Mouse (Mus musculus) intestine, embryonic 15.5 days (tissue): Measurements from ENCODE around the gene Ctsj. TPM values are rescaled to one million over a fixed set of nuclear protein-coding genes. Genes with fewer than 3 reads are reported as not detected.
"Not testable (repeated sequence)": the region's sequence is repeated elsewhere in the genome, so short reads cannot be mapped to it uniquely, and the experiment has no call there.

ENCODE experiments used
- ATAC-seq: fragments of 200-750 bp; cut with Nextera tagmentation; 2 replicates; pipeline ENCODE4 v1.8.0; 2017; ENCODE audit warnings: moderate TSS enrichment, moderate library complexity
- H3K27ac ChIP-seq: fragments of 300-500 bp; sonication (generic); 2 replicates; pipeline ENCODE4 v1.5.1; 2015; ENCODE audit warnings: mild to moderate bottlenecking, inconsistent platforms
- H3K27me3 ChIP-seq: fragments of 300-500 bp; sonication (generic); replicated peaks from 2 replicates; pipeline ENCODE4 v1.6.1; 2015; ENCODE audit warnings: inconsistent platforms
- H3K36me3 ChIP-seq: fragments of 300-500 bp; sonication (generic); 2 replicates; pipeline ENCODE4 v1.6.1; 2015; ENCODE audit warnings: inconsistent platforms
- H3K4me1 ChIP-seq: fragments of 300-500 bp; sonication (generic); replicated peaks from 2 replicates; pipeline ENCODE4 v1.6.1; 2015; ENCODE audit warnings: inconsistent platforms
- H3K4me2 ChIP-seq: fragments of 300-500 bp; sonication (generic); replicated peaks from 2 replicates; pipeline ENCODE4 v1.6.1; 2015; ENCODE audit warnings: mild to moderate bottlenecking, inconsistent platforms
- H3K4me3 ChIP-seq: fragments of 300-500 bp; sonication (generic); replicated peaks from 2 replicates; pipeline ENCODE4 v1.5.1; 2015; ENCODE audit warnings: inconsistent platforms
- H3K9ac ChIP-seq: fragments of 300-500 bp; sonication (generic); 2 replicates; pipeline ENCODE4 v1.6.1; 2015; ENCODE audit warnings: inconsistent platforms
- H3K9me3 ChIP-seq: fragments of 300-500 bp; sonication (generic); 2 replicates; pipeline ENCODE4 v1.6.1; 2016; ENCODE audit warnings: inconsistent platforms
- WGBS: fragments of 180-500 bp; shearing (Covaris S2); methylation state at CpG from one replicate; pipeline ENCODE4 v1.1.7; 2015; 5-methylcytosine and 5-hydroxymethylcytosine counted together
- polyA plus RNA-seq: library from polyadenylated mRNA; unstranded; fragments of >200 nt; fragmentation: Nextera tagmentation; extraction: Ambion mirVana; gene quantifications from 2 replicates; pipeline ENCODE4 v1.2.1, GENCODE M21; 2015

The Ctsj gene
- polyA plus RNA-seq = not detected in 2 replicates

DNA sequence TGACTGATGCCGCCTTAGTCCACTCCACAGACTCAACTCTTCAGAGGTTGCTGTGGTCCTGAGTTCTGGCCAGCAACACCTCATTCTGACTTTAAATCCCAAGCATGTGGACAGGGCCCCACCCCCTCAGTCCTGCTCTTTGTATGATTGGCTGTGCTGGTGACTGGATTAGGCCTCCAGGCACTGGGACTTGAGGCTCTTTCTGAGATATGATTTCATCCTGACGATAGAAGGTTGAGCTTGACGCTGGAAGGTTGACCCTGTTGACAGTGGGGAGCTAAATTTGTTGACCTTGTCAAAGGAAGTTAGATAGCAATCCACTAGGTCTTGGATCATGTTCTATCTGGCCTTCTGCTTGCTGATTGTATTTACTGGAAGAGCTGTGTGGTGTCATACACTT, at the start of gene Ctsj:
Gene Ctsj, minus strand, starts transcription at position 101 of the 400 bp plus-strand sequence.
- Histone ChIP-seq H3K27ac (no peak within 1 kb of the TSS), H3K4me1 (no peaks in the 10 kb centered on the region), H3K4me3 (no peak within 1 kb of the TSS), H3K4me2 (no peak within 1 kb of the TSS), H3K9ac (no peak within 1 kb of the TSS), H3K36me3 (no peaks in the 10 kb centered on the region), H3K9me3 (no peaks in the 10 kb centered on the region), H3K27me3 (no peaks in the 10 kb centered on the region)
- ATAC-seq = no peak
- 79% methylated on average over 3 of the region's 3 CpGs for WGBS

DNA sequence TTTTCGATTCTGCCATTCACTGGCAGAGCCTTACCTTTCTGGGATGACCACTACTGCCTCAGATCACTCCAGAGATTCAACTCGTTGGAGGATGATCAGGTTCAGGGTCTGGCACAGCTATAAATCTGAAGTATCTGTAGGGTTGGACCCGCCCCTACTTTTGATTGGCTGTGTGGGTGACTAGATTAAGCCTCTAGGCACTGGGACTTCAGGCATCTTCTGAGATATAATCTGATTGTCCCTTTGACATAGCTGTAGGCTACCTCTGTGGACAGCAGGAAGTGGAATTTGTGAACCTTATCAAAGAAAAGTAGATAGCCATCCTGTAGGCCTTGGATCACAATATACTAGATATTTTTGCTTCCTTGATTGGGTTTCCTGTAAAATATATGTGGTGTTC, 34.8 kb upstream of the Ctsj start, which contains the start of gene Ctsq:
Gene Ctsq, minus strand, starts transcription at position 101 of the 400 bp plus-strand sequence.
- Histone ChIP-seq H3K27me3 (no peaks in the 10 kb centered on the region), H3K9me3 (no peaks in the 10 kb centered on the region), H3K36me3 (no peaks in the 10 kb centered on the region), H3K4me2 (no peak within 1 kb of the TSS), H3K27ac (no peak within 1 kb of the TSS), H3K9ac (no peak within 1 kb of the TSS), H3K4me1 (no peaks in the 10 kb centered on the region), H3K4me3 (no peak within 1 kb of the TSS)
- 54% methylated on average over 3 of the region's 3 CpGs for WGBS
- no peak for ATAC-seq

DNA sequence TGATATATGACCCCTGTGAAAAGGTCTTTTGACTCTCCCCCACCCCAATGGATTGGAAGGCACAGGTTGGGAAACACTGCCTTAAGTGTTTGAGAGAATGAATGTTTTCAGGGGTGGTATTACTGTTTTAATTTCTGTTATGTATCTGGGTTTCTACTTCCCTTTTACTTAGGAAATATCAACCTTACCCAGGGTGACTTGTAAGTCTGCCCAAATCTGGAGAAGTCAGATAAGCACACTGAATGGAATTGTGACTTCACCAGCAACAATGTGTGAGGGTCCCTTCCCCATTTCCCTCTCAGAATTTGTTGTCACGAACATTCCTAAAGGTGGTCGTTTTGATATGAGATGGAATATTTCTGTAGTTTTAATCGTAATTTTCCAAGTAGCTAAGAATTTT, 17.0 kb upstream of the Ctsj start:
- no peaks in the 10 kb centered on the region for H3K4me1 ChIP-seq
- no peaks in the 10 kb centered on the region for H3K27me3 ChIP-seq
- H3K36me3 ChIP-seq = no peaks in the 10 kb centered on the region
- no peak for ATAC-seq
- no peak overlapping the region for H3K27ac ChIP-seq
- no peaks in the 10 kb centered on the region for H3K9me3 ChIP-seq
- 84% methylated on average over 3 of the region's 3 CpGs for WGBS
- no peak overlapping the region for H3K4me3 ChIP-seq
- H3K9ac ChIP-seq = no peak overlapping the region
- no peak overlapping the region for H3K4me2 ChIP-seq

DNA sequence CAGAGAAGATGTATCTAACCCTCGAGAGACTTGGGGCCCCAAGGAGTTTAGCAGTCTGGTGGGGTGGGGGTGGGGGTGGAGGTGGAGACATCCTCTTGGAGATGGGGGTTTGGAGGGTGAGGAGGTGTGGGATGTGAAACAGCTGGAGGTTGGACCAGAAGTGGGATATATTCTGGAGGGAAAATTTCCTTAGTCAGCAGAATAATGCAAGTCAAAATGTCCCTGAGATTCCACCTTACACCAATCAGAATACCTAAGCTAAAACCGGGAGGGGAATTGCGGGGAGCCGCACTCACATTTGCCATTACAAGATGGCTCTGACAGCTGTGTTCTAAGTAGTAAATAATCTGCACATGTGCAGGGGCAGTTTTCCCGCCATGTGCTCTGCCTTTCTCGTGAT, 16.1 kb upstream of the Ctsj start:
- ATAC-seq = no peak
- H3K4me1 ChIP-seq = no peaks in the 10 kb centered on the region
- no peaks in the 10 kb centered on the region for H3K27me3 ChIP-seq
- H3K4me2 ChIP-seq = no peak overlapping the region
- no peak overlapping the region for H3K4me3 ChIP-seq
- H3K9me3 ChIP-seq = no peaks in the 10 kb centered on the region
- H3K9ac ChIP-seq = no peak overlapping the region
- WGBS = 78% methylated on average over 6 of the region's 6 CpGs
- no peak overlapping the region for H3K27ac ChIP-seq
- H3K36me3 ChIP-seq = no peaks in the 10 kb centered on the region

DNA sequence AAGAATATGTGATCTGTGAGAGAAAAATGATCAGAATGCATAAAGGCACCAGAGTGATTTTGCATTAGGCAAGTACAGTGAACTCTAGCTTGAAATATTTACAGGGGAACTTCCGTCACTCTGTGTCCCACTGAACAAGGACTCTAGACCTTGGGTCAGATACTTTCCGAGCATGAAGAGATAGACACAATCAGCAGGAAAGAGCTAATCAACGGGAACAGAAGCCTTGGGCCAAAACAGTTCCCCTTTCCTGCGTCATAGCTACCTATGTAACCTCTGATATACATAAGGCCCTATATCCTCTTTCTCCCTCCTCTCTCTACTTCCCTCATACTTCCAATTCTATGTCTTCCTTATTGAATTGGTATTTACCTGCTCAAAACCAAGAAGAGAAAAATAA, 4.4 kb upstream of the Ctsj start:
- Histone ChIP-seq H3K27me3 (no peaks in the 10 kb centered on the region), H3K27ac (no peak overlapping the region), H3K4me1 (no peaks in the 10 kb centered on the region), H3K36me3 (no peaks in the 10 kb centered on the region), H3K9ac (no peak overlapping the region), H3K9me3 (no peaks in the 10 kb centered on the region), H3K4me3 (no peak overlapping the region), H3K4me2 (no peak overlapping the region)
- 85% methylated on average over 4 of the region's 4 CpGs for WGBS
- no peak for ATAC-seq

DNA sequence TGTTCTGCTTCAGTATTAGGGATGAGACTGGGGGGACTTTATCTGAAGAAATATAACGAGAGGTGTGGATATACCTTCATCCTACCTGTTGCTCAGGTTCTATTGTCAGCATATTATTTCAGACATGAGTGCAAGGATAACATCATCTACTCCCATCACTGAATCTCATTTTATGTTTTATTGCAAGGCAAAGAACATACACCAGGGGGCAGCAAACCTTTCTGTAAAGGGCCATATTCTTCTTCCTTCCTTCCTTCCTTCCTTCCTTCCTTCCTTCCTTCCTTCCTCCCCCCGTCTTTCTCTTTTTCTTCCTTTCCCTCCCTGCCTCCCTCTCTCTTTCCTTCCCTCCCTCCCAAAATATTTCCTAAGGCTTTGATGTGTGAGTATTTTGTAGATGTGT, 8.2 kb downstream of the Ctsj start:
- H3K4me2 ChIP-seq = no peak overlapping the region
- no peak overlapping the region for H3K9ac ChIP-seq
- no peaks in the 10 kb centered on the region for H3K9me3 ChIP-seq
- no peaks in the 10 kb centered on the region for H3K4me1 ChIP-seq
- H3K27me3 ChIP-seq = no peaks in the 10 kb centered on the region
- H3K36me3 ChIP-seq = no peaks in the 10 kb centered on the region
- H3K27ac ChIP-seq = no peak overlapping the region
- no peak for ATAC-seq
- no peak overlapping the region for H3K4me3 ChIP-seq
- WGBS = 38% methylated on average over 2 of the region's 2 CpGs

DNA sequence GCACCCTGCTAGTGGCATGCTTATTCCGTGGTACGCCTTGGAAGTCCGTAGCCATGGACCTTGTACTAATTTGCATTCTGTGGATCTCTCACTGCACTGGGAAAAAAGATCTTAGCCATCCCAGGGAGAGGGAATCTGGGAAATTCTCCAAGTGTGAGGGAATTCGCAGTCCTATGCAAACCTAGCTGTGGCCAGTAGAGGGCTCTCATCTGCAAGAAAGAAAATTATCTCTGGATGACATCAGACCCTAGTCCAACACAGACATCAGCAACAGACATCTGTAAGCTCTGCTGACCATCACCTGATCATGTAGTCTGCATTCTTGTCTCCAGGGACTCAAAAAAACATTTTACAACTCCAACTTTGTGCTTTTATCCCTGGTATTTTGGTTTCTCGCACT, 18.8 kb downstream of the Ctsj start:
- H3K9me3 ChIP-seq, H3K9ac ChIP-seq, H3K27ac ChIP-seq, H3K4me2 ChIP-seq, H3K27me3 ChIP-seq, H3K36me3 ChIP-seq, ATAC-seq, H3K4me3 ChIP-seq, H3K4me1 ChIP-seq: not testable (repeated sequence)
- WGBS = 74% methylated on average over 5 of the region's 5 CpGs

DNA sequence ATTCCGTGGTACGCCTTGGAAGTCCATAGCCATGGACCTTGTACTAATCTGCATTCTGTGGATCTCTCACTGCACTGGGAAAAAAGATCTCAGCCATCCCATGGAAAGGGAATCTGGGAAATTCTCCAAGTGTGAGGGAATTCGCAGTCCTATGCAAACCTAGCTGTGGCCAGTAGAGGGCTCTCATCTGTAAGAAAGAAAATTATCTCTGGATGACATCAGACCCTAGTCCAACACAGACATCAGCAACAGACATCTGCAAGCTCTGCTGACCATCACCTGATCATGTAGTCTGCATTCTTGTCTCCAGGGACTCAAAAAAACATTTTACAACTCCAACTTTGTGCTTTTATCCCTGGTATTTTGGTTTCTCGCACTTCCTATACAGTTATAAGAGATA, 33.4 kb downstream of the Ctsj start:
- H3K36me3 ChIP-seq, H3K4me2 ChIP-seq, H3K27me3 ChIP-seq, H3K4me1 ChIP-seq, ATAC-seq, H3K27ac ChIP-seq, H3K4me3 ChIP-seq, H3K9ac ChIP-seq, H3K9me3 ChIP-seq: not testable (repeated sequence)
- 72% methylated on average over 4 of the region's 4 CpGs for WGBS

DNA sequence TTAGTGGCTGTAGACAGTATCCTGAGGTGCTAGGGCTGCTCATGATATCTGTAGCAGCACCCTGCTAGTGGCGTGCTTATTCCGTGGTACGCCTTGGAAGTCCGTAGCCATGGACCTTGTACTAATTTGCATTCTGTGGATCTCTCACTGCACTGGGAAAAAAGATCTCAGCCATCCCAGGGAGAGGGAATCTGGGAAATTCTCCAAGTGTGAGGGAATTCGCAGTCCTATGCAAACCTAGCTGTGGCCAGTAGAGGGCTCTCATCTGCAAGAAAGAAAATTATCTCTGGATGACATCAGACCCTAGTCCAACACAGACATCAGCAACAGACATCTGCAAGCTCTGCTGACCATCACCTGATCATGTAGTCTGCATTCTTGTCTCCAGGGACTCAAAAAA, 41.8 kb downstream of the Ctsj start:
- not testable (repeated sequence) for H3K9me3 ChIP-seq, H3K4me3 ChIP-seq, H3K4me1 ChIP-seq, ATAC-seq, H3K27ac ChIP-seq, H3K36me3 ChIP-seq, H3K27me3 ChIP-seq, H3K9ac ChIP-seq, H3K4me2 ChIP-seq
- WGBS = 46% methylated on average over 4 of the region's 5 CpGs

DNA sequence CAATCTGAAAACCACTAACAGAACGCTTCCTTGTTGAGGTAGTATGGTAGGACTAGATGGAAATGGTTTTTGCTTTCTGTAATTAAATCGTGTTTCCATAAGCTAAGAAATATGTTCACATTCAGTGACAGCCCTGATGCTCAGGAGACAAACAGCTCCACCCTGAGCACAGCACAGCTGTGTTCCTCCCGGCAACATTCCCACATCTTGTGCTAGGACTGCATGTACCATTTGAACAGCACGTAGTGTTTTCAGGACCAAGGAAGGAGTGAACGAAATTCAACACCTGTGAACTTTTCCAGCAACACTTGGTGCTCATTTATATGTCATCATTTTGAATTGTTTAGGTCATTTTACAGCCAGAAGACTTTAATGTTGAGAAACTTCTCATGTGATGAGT, 44.1 kb downstream of the Ctsj start:
- H3K4me3 ChIP-seq = no peak overlapping the region
- H3K9ac ChIP-seq = no peak overlapping the region
- H3K4me1 ChIP-seq = no peaks in the 10 kb centered on the region
- no peak for ATAC-seq
- H3K4me2 ChIP-seq = no peak overlapping the region
- WGBS = 63% methylated on average over 5 of the region's 5 CpGs
- H3K9me3 ChIP-seq = no peaks in the 10 kb centered on the region
- no peaks in the 10 kb centered on the region for H3K27me3 ChIP-seq
- H3K27ac ChIP-seq = no peak overlapping the region
- no peaks in the 10 kb centered on the region for H3K36me3 ChIP-seq

Other genes starting within 250 kb of the Ctsj start
- gene BC051665, start 219.6 kb downstream of the Ctsj start, polyA plus RNA-seq = not detected in 2 replicates
- not detected in 2 replicates for gene Ctsll3, start 203.1 kb downstream of the Ctsj start, polyA plus RNA-seq
- not detected in 2 replicates for gene 4930486L24Rik, start 141.5 kb downstream of the Ctsj start, polyA plus RNA-seq
- 0.11 TPM in 1 of 2 replicates, not detected in the other for gene Gm49392, start 109.1 kb downstream of the Ctsj start, polyA plus RNA-seq
- gene Ctla2b, start 108.5 kb downstream of the Ctsj start, polyA plus RNA-seq = 2.2 and 3.7 TPM in 2 replicates
- not detected in 2 replicates for gene Tpbpb, start 101.1 kb downstream of the Ctsj start, polyA plus RNA-seq
- gene Gm49393, start 70.4 kb downstream of the Ctsj start, polyA plus RNA-seq = not detected in 2 replicates
- 1.0 and 1.8 TPM in 2 replicates for gene Gm49391, start 69.4 kb downstream of the Ctsj start, polyA plus RNA-seq
- 26.9 and 28.6 TPM in 2 replicates for gene Ctla2a, start 69.3 kb downstream of the Ctsj start, polyA plus RNA-seq
- gene Tpbpa, start 64.0 kb downstream of the Ctsj start, polyA plus RNA-seq = not detected in 2 replicates
- not detected in 2 replicates for gene Ctsq, start 34.7 kb upstream of the Ctsj start, polyA plus RNA-seq
- not detected in 2 replicates for gene Ctsr, start 158.3 kb upstream of the Ctsj start, polyA plus RNA-seq
- not detected in 2 replicates for gene Cts6, start 197.5 kb upstream of the Ctsj start, polyA plus RNA-seq
- gene Cts8, start 249.4 kb upstream of the Ctsj start, polyA plus RNA-seq = not detected in 2 replicates